Mouse (Mus musculus) forelimb bud, embryonic 11.5 days (tissue): Measurements from ENCODE around the gene Mrpl12.
"Not testable (repeated sequence)": the region's sequence is repeated elsewhere in the genome, so short reads cannot be mapped to it uniquely, and the experiment has no call there.

Source experiments
- DNase-seq: peaks from one replicate; pipeline ENCODE4 v3.0.0-alpha.2; 2012; ENCODE audit warnings: low read depth, low spot score

Gene Mrpl12

DNA sequence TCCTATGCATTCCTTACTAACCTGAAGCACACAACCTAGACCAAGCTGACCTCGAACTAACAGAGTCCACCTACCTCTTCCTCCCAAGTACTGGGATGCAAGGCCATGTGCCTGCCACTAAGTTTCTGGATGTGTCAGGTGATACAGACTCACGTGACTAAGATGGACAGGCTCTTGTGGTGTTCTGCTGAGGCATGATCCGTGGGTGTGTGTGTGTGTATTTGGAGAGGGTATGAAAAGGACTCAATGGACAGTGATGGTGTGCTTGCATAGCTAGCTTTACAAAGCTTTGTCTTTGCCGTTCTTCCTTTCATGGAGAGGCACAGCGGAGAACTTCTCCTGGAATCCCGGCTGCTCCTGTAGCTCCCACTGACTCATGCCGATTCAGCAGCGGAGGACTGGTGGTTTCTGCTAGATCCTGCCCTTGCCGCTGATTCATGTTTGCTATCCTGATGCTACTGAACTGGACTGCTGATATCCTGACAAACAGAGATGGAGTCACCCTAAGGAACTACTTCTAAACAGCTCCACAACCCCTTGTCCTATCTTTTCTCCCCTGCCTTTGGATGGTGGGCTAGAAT, 24.0 kb downstream of the Mrpl12 start:
- DNase-seq = no peak

DNA sequence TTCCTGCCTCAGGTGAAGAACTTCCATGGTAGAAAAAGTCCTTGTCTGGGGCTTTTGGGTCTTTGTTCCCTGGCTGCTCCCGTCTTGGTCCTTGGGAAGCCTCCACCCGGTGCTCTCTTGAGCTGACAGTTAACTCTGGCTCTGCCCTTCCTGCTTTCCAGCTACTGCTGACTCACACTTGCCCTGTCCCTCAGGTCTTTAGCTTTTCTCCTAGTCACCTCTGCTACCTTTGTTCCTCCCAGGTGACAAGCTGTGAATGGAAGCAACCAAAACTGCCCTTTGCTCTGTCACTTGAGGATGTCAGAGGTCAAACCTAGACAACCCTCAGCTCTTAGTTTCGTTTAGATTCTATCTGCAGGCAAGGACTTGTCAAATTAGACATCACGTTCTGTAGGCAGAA, 25.5 kb downstream of the Mrpl12 start:
- DNase-seq = no peak

DNA sequence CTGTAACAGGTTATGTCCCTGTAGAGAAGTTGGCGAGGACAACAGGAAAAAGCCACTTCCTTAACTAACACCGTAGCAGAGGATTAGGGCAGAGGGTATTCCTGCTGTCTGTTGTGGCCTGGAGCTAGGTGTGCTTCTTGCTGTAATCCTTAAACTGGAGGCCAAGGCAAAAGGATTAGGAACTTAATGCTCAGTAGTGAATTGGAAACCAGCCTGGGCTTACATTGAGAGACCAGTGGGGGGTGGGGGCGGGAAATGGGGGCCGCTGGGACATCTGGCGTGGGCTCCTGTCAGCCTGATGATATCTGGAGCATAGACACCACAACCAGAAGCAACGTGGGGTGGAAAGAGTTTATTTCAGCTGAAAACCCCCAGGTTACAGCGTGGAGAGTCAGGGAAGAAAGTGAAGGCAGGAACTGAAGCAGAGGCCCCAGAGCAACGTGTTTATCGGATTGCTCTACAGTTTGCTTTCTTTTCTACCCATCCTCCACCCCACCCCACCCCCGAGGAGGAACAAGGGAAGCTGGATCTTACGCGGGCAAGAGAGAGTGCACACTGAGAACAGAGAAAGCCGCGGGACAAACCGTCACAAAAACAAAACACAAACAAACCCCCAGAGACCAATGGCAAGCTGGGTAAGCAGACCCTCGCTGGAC, 26.1 kb downstream of the Mrpl12 start:
- DNase-seq = no peak

DNA sequence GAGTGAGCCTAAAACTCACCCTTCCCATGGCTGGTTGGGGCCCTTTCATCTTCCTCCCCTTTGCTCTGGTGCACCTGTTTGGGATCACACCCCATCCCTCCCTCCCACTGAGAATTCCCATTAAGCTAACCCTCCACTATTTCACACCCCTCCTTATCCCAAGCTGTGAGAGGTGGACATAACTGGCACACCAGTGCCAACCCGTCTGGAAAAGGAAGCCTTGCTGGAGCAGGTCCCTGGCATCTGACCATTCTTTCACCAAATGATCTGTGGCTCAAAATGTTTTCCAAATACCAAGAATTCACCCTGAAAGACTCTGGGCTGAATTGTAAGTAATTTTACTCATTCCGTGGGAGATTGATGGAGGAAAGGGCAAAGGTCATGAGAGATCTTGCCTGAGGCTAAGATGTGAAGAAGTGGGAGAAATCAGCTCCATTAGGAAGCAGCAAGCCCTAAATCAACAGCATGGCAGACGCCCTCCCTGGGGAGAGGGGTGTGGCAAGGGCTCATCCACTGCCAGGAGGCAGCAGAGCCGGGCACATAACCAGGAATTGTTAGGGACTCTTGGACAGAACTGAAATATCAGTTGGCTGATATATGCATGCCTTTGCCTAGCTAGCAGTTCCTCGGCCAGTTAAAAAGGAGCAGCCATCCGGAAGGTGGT, 28.5 kb downstream of the Mrpl12 start:
- DNase-seq = no peak

DNA sequence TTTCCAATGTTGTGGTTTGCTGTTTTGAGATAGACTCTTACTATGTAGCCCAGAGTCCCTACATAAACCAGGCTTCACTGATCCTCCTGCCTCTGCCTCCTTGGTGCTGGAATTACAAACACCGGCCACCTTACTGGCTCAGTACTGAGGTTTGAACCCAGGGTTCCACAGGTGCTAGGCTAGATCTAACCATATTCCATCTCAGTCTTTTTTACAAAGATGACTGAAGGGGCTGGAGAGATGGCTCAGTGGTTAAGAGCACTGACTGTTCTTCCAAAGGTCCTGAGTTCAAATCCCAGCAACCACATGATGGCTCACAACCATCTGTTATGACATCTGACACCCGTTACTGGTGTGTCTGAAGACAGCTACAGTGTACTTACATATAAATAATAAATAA, 29.8 kb downstream of the Mrpl12 start:
- DNase-seq = not testable (repeated sequence)

DNA sequence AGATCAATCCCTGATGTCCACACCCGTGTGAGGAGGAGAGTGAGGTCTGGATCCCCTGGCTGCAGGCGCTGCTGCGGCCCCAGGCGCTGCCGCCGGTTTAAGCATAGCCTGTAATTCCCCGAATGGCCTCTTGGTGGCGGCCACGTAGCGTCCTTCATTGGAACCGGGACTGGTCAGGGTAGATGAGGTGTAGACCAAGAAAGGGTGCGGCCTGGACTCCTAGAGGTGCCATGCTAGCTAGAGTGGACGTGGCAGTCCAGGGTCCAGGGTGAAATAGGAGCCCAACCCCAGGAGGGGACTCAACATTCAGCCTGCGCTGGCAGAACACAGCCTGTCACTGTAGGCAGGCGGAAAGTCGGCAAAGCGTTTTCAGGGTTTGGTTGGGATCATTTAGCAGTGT, 31.2 kb downstream of the Mrpl12 start:
- DNase-seq = peak; percentile 84

DNA sequence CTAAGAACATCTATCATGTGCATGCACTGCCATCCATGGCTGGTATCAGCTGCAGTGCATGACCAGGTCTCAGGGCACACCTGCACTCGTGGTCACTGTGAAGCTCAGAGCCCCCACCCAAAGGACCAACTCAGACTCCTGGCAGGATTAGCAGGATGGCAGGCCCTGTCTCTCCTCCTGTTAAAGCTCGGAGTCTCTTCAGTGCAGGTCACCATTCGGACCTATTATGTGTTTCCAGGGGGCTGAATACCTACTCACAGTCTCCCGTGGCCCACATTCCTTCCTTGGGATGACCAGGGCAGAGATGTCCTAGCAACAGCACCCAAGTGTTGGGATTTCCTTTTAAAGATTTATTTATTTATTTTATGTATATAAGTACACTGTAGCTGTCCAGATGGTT, 32.7 kb downstream of the Mrpl12 start:
- no peak for DNase-seq

DNA sequence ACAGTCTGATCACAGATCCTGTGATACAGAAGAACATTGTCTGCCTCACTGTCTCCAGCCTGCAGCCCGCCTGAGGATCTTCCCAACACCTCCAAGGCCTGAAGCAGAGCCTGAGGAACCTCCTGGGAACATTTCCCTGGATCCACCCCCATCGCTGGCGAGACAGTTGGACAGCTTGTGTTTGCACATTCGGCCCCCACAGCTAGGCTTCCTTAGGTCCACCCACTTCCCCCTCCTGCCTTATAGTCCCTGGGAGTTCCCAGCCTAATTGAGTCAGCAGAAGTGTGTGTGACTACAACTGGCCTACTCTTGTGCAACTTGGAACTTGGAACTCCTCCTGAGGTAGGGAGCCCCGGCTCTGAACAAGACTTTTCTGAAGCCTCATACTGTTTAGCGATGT, 33.6 kb downstream of the Mrpl12 start:
- DNase-seq = no peak

DNA sequence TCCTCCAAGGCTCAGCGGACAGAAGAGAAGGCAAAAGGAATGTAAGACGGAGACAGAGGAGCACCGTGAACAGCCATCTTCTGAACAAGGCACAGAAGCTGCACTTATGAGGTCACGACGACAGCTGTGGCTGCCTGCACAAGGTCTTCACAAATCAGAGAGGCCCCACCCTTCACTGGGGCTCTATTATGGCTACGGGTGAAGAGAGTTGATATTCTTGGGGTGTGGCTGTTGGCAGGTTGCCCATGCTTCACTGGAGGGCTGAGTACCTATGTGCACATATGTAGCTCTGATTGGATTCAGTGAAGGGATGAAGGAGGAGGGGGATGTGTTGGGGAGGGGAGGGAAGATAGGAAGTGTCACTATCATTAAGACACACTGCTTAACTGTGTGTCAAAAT, 34.1 kb downstream of the Mrpl12 start:
- no peak for DNase-seq

DNA sequence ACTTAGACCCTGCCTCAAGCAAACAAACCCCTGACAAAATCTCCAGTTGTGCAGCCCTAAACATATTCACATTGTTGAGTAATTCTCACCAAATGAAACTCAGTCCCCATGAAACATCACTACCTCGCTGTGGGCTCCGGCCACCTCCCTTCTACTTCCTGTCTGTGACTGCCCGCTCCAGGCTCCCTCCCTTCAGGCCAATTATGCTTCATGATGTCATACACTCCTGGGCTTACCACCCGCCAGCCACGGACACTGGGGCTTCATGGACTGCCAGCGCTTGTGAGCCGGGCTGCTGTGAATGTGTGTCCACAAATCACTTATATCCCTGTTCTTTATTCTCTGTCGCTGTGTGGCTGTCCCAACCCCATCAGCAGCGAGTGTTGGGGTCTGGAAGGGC, 35.3 kb downstream of the Mrpl12 start:
- no peak for DNase-seq

DNA sequence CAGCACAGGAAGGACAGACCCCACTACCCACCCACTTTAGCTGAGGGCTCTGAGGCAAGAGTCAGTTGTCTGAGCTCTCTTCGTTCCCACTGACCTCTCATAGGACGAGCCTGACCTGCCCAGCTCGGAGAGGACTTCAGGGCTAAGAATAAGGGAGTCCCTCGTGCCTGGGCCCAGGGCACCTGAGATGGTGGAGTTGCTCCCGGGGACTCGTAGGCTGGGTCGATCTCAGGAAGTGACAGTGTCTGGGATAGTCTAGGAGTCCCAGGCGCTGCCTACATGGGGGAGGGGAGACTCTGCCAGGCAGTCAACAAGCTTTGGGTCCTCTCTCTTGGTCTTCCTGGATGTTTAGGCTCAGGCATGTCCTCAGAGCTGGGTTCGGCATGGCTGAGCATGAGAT, 36.1 kb downstream of the Mrpl12 start:
- DNase-seq = no peak

DNA sequence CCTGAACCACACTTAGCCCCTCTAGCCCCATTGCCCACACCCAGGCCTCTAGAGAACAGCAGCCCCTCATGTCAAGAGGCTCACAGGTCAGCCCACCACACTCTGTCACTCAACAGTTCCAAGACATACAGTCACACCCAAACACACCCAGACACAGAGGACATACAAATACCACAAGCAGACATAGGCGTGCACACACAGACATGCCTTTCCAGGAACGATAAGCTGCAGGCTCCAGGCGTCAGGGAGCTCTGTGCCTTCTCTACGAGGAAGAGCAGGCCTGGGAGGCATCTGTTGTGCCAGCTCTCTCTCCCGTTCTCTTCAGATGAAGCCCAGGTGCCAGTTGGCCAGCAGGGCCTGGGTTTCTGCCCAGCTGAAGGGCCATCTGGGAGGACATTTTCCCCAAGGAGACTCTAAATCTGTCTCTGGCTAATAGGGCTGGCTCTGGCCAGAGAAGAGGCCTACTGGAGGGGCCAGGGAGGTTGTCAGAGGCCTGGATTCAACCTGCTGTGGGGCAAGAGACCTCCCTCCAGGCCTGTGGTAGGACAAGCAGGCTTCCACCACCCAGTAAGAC, 36.6 kb downstream of the Mrpl12 start:
- DNase-seq = no peak

DNA sequence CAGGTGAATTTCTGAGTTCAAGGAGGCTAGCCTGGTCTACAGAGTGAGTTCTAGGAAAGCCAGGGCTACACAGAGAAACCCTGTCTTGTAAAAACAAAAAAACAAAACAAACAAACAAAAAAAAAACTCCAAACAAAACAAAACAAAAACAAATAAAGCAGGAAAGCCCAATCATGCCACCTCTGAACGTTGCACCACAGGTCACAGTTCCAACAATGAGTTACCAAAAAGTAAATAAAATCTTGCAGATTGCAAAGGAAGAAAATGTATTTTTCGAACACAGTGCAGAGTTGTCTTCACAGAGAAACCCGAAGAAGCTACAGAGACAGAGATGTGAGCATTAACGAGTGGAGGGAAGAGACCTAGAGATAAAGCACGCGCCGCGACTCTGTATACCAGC, 38.2 kb downstream of the Mrpl12 start:
- no peak for DNase-seq

DNA sequence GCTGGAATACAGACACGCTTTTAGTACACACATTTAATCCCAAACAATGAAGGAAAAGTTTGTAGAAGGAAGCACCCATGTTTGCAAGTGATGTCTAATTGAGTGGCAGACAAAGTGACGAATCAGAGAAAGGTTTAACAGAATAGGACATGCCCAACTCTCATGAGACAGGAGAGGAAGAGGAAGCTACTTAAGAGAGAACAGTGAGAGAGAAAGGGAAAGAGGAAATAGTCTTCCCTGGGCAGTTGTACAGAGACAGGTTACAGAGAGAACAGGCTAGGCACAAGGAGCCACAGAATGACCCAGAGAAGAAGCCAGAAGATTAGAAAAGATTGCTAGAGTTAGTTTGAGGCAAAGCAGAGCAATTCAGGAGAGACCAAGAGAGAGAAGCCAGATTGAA, 41.5 kb downstream of the Mrpl12 start:
- no peak for DNase-seq

DNA sequence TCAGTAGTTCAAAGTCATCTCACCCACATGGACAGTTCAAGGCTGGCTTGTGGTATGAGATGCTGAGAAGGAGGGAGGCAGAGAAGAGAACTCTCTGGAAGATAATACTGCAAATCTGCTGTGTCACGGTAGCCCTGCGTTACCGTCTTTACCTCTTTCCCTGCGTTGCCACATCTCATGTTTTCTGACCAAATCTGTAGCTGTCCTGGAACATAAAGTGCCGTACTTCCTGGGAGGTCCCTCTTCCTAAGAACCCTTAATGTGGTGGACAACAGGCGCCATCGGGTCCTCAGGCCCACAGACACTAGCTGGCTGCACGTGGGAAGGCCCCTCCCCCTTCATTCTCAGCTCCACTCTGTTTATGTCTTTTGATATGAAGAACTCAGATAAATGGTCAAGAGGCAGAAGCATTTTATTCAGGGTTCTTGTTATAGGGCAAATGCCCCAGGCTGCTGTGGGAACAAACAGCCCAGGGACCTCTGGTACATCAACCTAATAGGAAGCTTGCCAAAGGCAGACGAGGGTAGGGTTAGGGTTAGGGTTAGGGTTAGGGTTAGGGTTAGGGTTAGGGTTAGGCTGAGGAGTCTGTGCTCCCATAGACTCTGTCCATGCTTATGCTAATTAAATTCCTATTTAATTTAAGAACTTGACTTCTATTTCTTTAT, 43.4 kb downstream of the Mrpl12 start:
- DNase-seq = no peak

DNA sequence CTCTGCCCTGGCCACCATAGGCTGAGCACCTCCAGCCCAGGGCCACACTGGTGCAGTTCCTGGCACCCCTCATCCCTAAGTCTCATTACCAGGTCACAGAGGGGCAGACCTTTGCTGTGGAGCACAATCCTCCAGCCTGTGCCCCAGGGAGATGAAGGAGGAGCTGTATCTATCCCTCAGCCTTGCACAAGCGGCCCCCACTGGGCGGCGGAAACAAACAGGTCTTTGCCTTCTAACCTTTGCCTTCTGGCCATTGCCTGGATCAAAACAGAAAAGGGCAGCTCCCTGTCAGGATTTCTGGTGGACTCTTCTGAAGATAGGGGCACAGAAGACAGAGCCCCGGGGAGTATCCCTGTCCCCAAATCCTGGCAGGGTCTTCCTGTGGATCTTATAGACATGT, 44.5 kb downstream of the Mrpl12 start:
- DNase-seq = no peak

DNA sequence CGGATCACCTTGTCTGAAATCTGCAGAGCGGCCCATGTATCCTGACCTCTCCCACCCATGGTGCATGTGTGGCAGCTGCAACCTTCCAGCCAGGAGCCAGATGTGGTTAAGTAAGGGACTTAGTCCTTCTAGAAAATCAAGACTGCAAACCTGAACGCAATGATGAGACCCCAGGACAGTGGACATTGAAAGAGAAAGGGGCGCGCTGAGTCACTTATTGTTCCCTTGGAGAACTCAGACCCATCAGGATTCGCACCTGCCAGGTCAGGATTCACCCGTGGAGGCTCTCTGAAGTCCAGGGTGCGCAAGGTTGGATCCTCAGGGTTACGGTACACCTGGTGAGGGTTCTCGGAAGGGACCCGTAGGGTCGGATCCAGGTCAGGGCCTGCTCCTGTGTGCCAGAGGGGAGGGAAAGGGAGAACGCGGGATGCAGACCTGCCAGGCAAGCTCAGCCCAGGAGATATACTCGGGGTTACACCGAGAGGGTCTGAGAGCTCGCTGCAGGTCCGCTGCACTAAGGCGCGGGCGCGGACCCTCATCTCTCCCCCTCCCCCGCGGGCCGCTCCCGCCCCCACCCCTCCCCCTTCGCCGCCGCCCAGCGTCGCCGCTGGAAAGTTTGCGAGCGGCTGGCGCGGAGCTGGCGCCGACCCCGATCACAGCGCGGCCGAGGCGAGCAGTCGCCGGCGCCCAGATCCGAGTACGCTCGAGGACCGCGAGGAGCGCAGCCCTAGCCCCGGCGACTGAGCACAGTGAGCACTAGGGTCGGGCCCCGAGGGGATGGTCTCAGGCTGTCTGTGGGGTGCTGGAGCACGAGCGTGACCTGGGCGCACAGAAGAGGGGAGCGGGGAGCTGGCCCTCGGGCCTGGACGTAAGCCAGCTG, 45.9 kb downstream of the Mrpl12 start, which contains the start of gene Gcgr:
Gene Gcgr (plus strand): TSS at position 615 of the 880 bp plus-strand sequence.
- DNase-seq = no peak

DNA sequence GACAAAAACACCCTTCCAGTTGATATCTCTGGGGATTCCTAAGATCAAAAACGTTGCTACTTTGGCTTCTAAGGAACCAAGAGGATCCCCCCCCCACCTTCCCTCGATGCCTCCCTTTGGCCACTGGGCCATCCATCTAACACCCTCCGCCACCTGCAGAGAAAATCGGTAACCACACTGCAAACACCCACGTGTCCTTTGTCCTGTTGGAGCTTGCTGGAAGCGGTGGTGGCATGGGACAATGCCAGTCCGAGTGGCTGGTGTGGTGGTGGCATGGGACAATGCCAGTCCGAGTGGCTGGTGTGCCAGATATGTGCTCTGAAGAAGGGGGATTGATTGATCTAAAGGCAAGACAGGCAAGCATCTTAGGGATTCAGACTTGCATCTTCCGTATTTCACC, 47.2 kb downstream of the Mrpl12 start:
- no peak for DNase-seq

DNA sequence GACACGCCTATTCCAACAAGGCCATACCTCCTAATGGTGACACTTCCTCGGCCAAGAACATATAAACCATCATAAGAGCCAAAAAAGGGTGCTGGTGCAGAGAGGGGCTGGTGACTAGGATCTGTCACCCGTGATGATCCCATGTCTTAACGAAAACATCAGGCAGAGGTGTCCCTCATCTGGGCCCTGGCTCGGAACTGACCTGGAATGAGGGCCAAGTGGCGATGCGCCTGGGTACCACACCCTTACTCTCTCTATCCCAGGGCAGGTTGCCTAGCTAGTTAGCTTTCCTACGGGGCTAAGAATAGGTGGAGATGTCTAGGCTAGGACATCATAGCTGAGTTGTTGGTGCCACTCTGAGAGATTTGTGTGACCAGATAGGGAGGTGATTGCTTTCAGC, 49.7 kb downstream of the Mrpl12 start:
- DNase-seq = no peak

DNA sequence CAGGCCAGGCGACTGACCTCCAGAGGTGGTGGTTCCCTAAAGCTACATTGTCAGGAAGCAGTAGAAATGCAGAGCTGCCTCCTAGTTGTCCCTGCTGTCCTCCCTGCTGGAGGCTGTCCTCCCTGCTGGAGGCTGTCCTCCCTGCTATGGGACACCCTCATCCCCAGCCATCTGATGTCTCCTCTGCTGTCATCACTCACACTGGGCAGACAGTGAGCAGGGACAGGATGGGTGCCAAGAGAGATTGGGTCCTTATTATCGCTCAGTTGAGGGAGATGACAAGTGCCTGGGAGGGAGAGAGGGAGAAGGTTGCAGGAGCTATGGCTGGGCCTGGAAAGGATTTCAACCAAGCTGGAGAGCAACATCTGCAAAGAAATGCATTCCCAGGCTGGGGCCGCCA, 50.7 kb downstream of the Mrpl12 start:
- no peak for DNase-seq

DNA sequence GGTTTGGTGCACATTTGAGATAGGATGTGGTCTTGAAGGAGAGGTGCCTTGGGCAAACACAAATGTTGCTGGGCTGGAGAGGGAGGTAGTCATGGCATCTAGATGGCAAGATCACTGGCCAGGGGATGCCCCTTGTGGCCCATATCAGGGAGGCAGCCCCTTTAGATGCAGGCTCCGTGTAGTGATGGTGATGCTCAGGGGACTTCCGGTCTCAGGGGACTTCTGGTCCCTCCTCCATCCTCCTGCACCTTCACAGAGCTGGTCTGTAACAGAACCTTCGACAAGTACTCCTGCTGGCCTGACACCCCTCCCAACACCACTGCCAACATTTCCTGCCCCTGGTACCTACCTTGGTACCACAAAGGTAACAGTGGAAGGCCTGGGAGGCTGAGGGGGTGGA, 51.4 kb downstream of the Mrpl12 start:
- DNase-seq = no peak
